Mouse (Mus musculus): ENCODE results near the gene L1cam. TPM values are rescaled to one million over a fixed set of nuclear protein-coding genes. Genes with fewer than 3 reads are reported as not detected.
A peak's percentile ranks its signal among the peaks of the same experiment; 100 is the strongest.

The L1cam gene
- total RNA-seq, 1 experiment: 6.0 TPM

- Histone ChIP-seq H3K36me3 (ENCODE audit: control insufficient read depth, insufficient read depth, low read length, poor library complexity, severe bottlenecking) (no peaks in the 10 kb centered on the region), H3K9me3 (ENCODE audit: control insufficient read depth, insufficient read depth, low read depth, low read length) (no peaks in the 10 kb centered on the region), H3K4me1 (ENCODE audit: control insufficient read depth in 2 of 2, insufficient read depth in 2 of 2, low read length in 2 of 2, poor library complexity in 1 of 2) (peaks cover 0 to 6% of the 10 kb centered on the region in 2 experiments; a peak in 2 of 4 replicates), H3K4me3 (ENCODE audit: insufficient read depth in 1 of 2, low read depth in 1 of 2, low read length in 2 of 2, poor library complexity in 1 of 2, severe bottlenecking in 1 of 2) (peak overlapping the region; percentile 44 to 65), H3K27ac (ENCODE audit: insufficient read depth, low read depth, low read length, poor library complexity, severe bottlenecking) (no peak overlapping the region), H3K9ac (ENCODE audit: insufficient read depth, low read depth, low read length, poor library complexity, severe bottlenecking) (peak overlapping the region; percentile 57)
- TF ChIP-seq MAFK (IDR thresholded peaks at IDR 0.05; ENCODE audit: insufficient read depth, low read depth, low read length) (no peak), CHD2 (IDR thresholded peaks at IDR 0.05; ENCODE audit: low read depth, low read length) (no peak), HCFC1 (IDR thresholded peaks at IDR 0.05; ENCODE audit: borderline replicate concordance, insufficient read depth, low read length) (no peak), ZC3H11A (IDR thresholded peaks at IDR 0.05; ENCODE audit: borderline replicate concordance, low read depth, low read length) (no peak), ZNF384 (IDR thresholded peaks at IDR 0.05; ENCODE audit: low read depth, low read length) (no peak)
- in situ Hi-C loops (cut with MboI; ENCODE audit: low sequenced_read_pairs in 2 of 2, unreplicated experiment in 2 of 2): no loop called here
- no peak for DNase-seq (ENCODE audit: low read depth, low spot score)
These were observed 15.3 kb upstream of the L1cam start for GRCm38 (mm10) chrX:73911156-73911555.

GRCm38 (mm10) chrX:73910451-73910850 lies 14.5 kb upstream of the L1cam start:
- H3K4me1 ChIP-seq (ENCODE audit: control insufficient read depth in 2 of 2, insufficient read depth in 2 of 2, low read length in 2 of 2, poor library complexity in 1 of 2): peaks cover 0 to 6% of the 10 kb centered on the region in 2 experiments; a peak in 2 of 4 replicates
- H3K9ac ChIP-seq (ENCODE audit: insufficient read depth, low read depth, low read length, poor library complexity, severe bottlenecking): no peak overlapping the region
- TF ChIP-seq CHD2 (IDR thresholded peaks at IDR 0.05; ENCODE audit: low read depth, low read length) (no peak), ZNF384 (IDR thresholded peaks at IDR 0.05; ENCODE audit: low read depth, low read length) (no peak)
- H3K36me3 ChIP-seq (ENCODE audit: control insufficient read depth, insufficient read depth, low read length, poor library complexity, severe bottlenecking): no peaks in the 10 kb centered on the region
- in situ Hi-C loops (cut with MboI; ENCODE audit: low sequenced_read_pairs in 2 of 2, unreplicated experiment in 2 of 2): no loop called here
- H3K4me3 ChIP-seq (ENCODE audit: insufficient read depth in 1 of 2, low read depth in 1 of 2, low read length in 2 of 2, poor library complexity in 1 of 2, severe bottlenecking in 1 of 2): 0 out of 4 replicates have a peak overlapping the region, but pooled peaks of 1 of the 2 experiments have one; percentile 65
- no peak for DNase-seq (ENCODE audit: low read depth, low spot score)
- H3K27ac ChIP-seq (ENCODE audit: insufficient read depth, low read depth, low read length, poor library complexity, severe bottlenecking): no peak overlapping the region
- no peaks in the 10 kb centered on the region for H3K9me3 ChIP-seq (ENCODE audit: control insufficient read depth, insufficient read depth, low read depth, low read length)

GRCm38 (mm10) chrX:73910049-73910448 lies 14.1 kb upstream of the L1cam start:
- DNase-seq (ENCODE audit: low read depth, low spot score): no peak
- Histone ChIP-seq H3K9me3 (ENCODE audit: control insufficient read depth, insufficient read depth, low read depth, low read length) (no peaks in the 10 kb centered on the region), H3K36me3 (ENCODE audit: control insufficient read depth, insufficient read depth, low read length, poor library complexity, severe bottlenecking) (no peaks in the 10 kb centered on the region), H3K4me3 (ENCODE audit: insufficient read depth in 1 of 2, low read depth in 1 of 2, low read length in 2 of 2, poor library complexity in 1 of 2, severe bottlenecking in 1 of 2) (no peak overlapping the region), H3K4me1 (ENCODE audit: control insufficient read depth in 2 of 2, insufficient read depth in 2 of 2, low read length in 2 of 2, poor library complexity in 1 of 2) (peaks cover 0 to 6% of the 10 kb centered on the region in 2 experiments; a peak in 2 of 4 replicates), H3K27ac (ENCODE audit: insufficient read depth, low read depth, low read length, poor library complexity, severe bottlenecking) (no peak overlapping the region), H3K9ac (ENCODE audit: insufficient read depth, low read depth, low read length, poor library complexity, severe bottlenecking) (no peak overlapping the region)
- in situ Hi-C loops (cut with MboI; ENCODE audit: low sequenced_read_pairs in 2 of 2, unreplicated experiment in 2 of 2): no loop called here
- no peak for TF ChIP-seq ZNF384 (IDR thresholded peaks at IDR 0.05; ENCODE audit: low read depth, low read length)
- TF ChIP-seq ZC3H11A (IDR thresholded peaks at IDR 0.05; ENCODE audit: borderline replicate concordance, low read depth, low read length): no peak
- TF ChIP-seq HCFC1 (IDR thresholded peaks at IDR 0.05; ENCODE audit: borderline replicate concordance, insufficient read depth, low read length): no peak
- no peak for TF ChIP-seq CHD2 (IDR thresholded peaks at IDR 0.05; ENCODE audit: low read depth, low read length)
- no peak for TF ChIP-seq MAFK (IDR thresholded peaks at IDR 0.05; ENCODE audit: insufficient read depth, low read depth, low read length)

GRCm38 (mm10) chrX:73897959-73898358 lies 2.1 kb upstream of the L1cam start:
- no peak overlapping the region for H3K4me3 ChIP-seq (ENCODE audit: insufficient read depth in 1 of 2, low read depth in 1 of 2, low read length in 2 of 2, poor library complexity in 1 of 2, severe bottlenecking in 1 of 2)
- in situ Hi-C loops (cut with MboI; ENCODE audit: low sequenced_read_pairs in 2 of 2, unreplicated experiment in 2 of 2): no loop called here
- no peaks in the 10 kb centered on the region for H3K4me1 ChIP-seq (ENCODE audit: control insufficient read depth in 2 of 2, insufficient read depth in 2 of 2, low read length in 2 of 2, poor library complexity in 1 of 2)
- H3K27ac ChIP-seq (ENCODE audit: insufficient read depth, low read depth, low read length, poor library complexity, severe bottlenecking): no peak overlapping the region
- H3K9me3 ChIP-seq (ENCODE audit: control insufficient read depth, insufficient read depth, low read depth, low read length): no peaks in the 10 kb centered on the region
- DNase-seq (ENCODE audit: low read depth, low spot score): no peak
- no peaks in the 10 kb centered on the region for H3K36me3 ChIP-seq (ENCODE audit: control insufficient read depth, insufficient read depth, low read length, poor library complexity, severe bottlenecking)
- TF ChIP-seq HCFC1 (IDR thresholded peaks at IDR 0.05; ENCODE audit: borderline replicate concordance, insufficient read depth, low read length): no peak
- no peak for TF ChIP-seq MAFK (IDR thresholded peaks at IDR 0.05; ENCODE audit: insufficient read depth, low read depth, low read length)
- TF ChIP-seq ZNF384 (IDR thresholded peaks at IDR 0.05; ENCODE audit: low read depth, low read length): no peak
- TF ChIP-seq CHD2 (IDR thresholded peaks at IDR 0.05; ENCODE audit: low read depth, low read length): no peak
- no peak for TF ChIP-seq ZC3H11A (IDR thresholded peaks at IDR 0.05; ENCODE audit: borderline replicate concordance, low read depth, low read length)
- no peak overlapping the region for H3K9ac ChIP-seq (ENCODE audit: insufficient read depth, low read depth, low read length, poor library complexity, severe bottlenecking)

GRCm38 (mm10) chrX:73892833-73893232 lies 3.1 kb downstream of the L1cam start:
- Histone ChIP-seq H3K9me3 (ENCODE audit: control insufficient read depth, insufficient read depth, low read depth, low read length) (no peaks in the 10 kb centered on the region), H3K4me1 (ENCODE audit: control insufficient read depth in 2 of 2, insufficient read depth in 2 of 2, low read length in 2 of 2, poor library complexity in 1 of 2) (no peaks in the 10 kb centered on the region; a peak in 1 of 4 replicates), H3K4me3 (ENCODE audit: insufficient read depth in 1 of 2, low read depth in 1 of 2, low read length in 2 of 2, poor library complexity in 1 of 2, severe bottlenecking in 1 of 2) (no peak overlapping the region), H3K36me3 (ENCODE audit: control insufficient read depth, insufficient read depth, low read length, poor library complexity, severe bottlenecking) (no peaks in the 10 kb centered on the region), H3K9ac (ENCODE audit: insufficient read depth, low read depth, low read length, poor library complexity, severe bottlenecking) (no peak overlapping the region), H3K27ac (ENCODE audit: insufficient read depth, low read depth, low read length, poor library complexity, severe bottlenecking) (no peak overlapping the region)
- DNase-seq (ENCODE audit: low read depth, low spot score): no peak
- no peak for TF ChIP-seq CHD2 (IDR thresholded peaks at IDR 0.05; ENCODE audit: low read depth, low read length)
- no peak for TF ChIP-seq ZNF384 (IDR thresholded peaks at IDR 0.05; ENCODE audit: low read depth, low read length)
- TF ChIP-seq HCFC1 (IDR thresholded peaks at IDR 0.05; ENCODE audit: borderline replicate concordance, insufficient read depth, low read length): no peak
- no peak for TF ChIP-seq MAFK (IDR thresholded peaks at IDR 0.05; ENCODE audit: insufficient read depth, low read depth, low read length)
- TF ChIP-seq ZC3H11A (IDR thresholded peaks at IDR 0.05; ENCODE audit: borderline replicate concordance, low read depth, low read length): no peak
- in situ Hi-C loops (cut with MboI; ENCODE audit: low sequenced_read_pairs in 2 of 2, unreplicated experiment in 2 of 2): no loop called here

Measured in ES-E14 (cell line).